Mouse (Mus musculus) megakaryocyte, embryonic 14.5 days (primary cell): ENCODE measurements around the gene Hvcn1. TPM values are rescaled to one million over a fixed set of nuclear protein-coding genes. Genes with fewer than 3 reads are reported as not detected.

Source experiments
- H3K27me3 ChIP-seq: replicated peaks from 2 replicates; pipeline ENCODE3; 2012; ENCODE audit warnings: inconsistent platforms
- H3K36me3 ChIP-seq: replicated peaks from 2 replicates; pipeline ENCODE3; 2012; ENCODE audit warnings: low read length, inconsistent platforms, mixed read lengths
- H3K4me1 ChIP-seq: 2 replicates; pipeline ENCODE4 v1.6.1; 2012; ENCODE audit warnings: inconsistent platforms
- H3K4me3 ChIP-seq: replicated peaks from 2 replicates; pipeline ENCODE3; 2012; ENCODE audit warnings: moderate library complexity, mild to moderate bottlenecking, inconsistent platforms
- H3K9me3 ChIP-seq: 2 replicates; pipeline ENCODE4 v1.6.1; 2012; ENCODE audit warnings: inconsistent platforms
- FLI1 ChIP-seq: IDR thresholded peaks from 2 replicates; pipeline ENCODE4 v1.6.1; 2012; ENCODE audit warnings: low read length, inconsistent platforms, mixed read lengths
- GATA1 ChIP-seq: IDR thresholded peaks from 3 replicates; pipeline ENCODE4 v1.6.1; 2012; ENCODE audit warnings: mixed read lengths, low read length, inconsistent platforms, borderline replicate concordance
- polyA plus RNA-seq: library from polyadenylated mRNA; stranded (reverse); fragments of >175 nt; gene quantifications from 2 replicates; pipeline ENCODE4 v1.2.3, GENCODE M21; 2012; ENCODE audit warnings: low replicate concordance; ENCODE audit not compliant: insufficient read depth

The Hvcn1 gene
- polyA plus RNA-seq, 1 experiment: 6.0 TPM

GRCm38 (mm10) chr5:122265187-122265586, 58.6 kb downstream of the Hvcn1 start:
- no peaks in the 10 kb centered on the region for H3K27me3 ChIP-seq
- no peaks in the 10 kb centered on the region for H3K9me3 ChIP-seq
- H3K36me3 ChIP-seq: peaks cover 22% of the 10 kb centered on the region
- H3K4me3 ChIP-seq: peak overlapping the region; percentile 89
- TF ChIP-seq FLI1: no peak
- TF ChIP-seq GATA1: no peak
- peaks cover 66% of the 10 kb centered on the region for H3K4me1 ChIP-seq

DNA sequence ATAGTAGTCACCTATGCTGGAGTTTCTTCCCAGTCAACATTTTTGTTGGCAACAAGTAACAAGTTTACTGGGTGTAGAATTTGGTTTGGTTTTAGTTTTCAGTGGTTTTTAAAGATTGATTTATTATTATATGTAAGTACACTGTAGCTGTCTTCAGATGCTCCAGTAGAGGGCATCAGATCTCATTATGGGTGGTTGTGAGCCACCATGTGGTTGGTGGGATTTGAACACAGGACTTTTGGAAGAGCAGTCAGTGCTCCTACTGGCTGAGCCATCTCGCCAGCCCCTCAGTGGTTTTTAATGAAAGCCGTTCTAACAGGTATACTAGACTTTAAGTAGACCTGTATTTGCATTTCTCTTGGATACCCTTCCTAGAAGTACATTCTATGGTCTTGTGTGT, 59.3 kb downstream of the Hvcn1 start:
- Histone ChIP-seq H3K4me3 (no peak overlapping the region), H3K27me3 (no peaks in the 10 kb centered on the region), H3K9me3 (no peaks in the 10 kb centered on the region), H3K36me3 (peaks cover 14% of the 10 kb centered on the region), H3K4me1 (peaks cover 65% of the 10 kb centered on the region)
- no peak for TF ChIP-seq FLI1

DNA sequence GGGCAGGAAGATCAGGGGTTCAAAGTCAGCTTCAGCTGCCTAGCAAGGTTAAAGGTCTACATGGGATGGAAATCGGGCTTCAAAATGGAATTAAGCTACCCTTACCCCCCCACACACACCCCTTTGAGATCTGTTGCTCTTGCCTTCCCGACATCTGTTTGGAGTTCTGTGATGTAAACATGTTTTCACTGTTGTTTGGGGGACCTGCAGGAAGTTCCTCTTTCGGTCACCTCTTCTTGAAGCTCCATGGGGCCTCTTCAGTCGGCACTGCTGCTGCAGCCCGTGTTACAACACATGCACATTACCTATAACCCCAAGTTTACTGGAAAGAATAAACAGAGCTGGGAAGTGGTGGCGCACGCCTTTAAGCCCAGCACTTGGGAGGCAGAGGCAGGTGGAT, 60.5 kb downstream of the Hvcn1 start:
- TF ChIP-seq GATA1 (no peak), FLI1 (no peak)
- H3K4me3 ChIP-seq: no peak overlapping the region
- peaks cover 3% of the 10 kb centered on the region for H3K36me3 ChIP-seq
- peaks cover 53% of the 10 kb centered on the region for H3K4me1 ChIP-seq
- H3K27me3 ChIP-seq: no peaks in the 10 kb centered on the region
- H3K9me3 ChIP-seq: no peaks in the 10 kb centered on the region

DNA sequence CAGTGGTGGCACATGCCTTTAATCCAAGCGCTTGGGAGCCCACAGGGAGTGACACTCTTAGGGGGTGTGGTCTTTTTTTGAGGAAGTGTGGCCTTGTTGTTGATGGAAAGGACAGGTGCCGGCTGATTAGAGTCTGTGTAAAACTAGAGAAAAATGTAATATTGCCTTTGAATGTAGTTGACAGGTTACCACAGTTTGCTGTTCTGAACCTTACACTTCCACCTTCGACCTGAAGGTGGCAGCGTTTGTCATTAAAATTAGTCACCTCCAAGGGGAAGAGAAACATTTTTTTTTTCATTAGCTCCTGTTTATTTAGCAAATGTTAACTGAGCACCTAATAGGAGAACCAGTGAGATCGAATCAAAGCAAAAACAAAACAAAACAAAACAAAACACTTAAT, 61.3 kb downstream of the Hvcn1 start:
- Histone ChIP-seq H3K4me1 (peaks cover 45% of the 10 kb centered on the region), H3K4me3 (no peak overlapping the region), H3K27me3 (no peaks in the 10 kb centered on the region), H3K36me3 (no peaks in the 10 kb centered on the region), H3K9me3 (no peaks in the 10 kb centered on the region)
- TF ChIP-seq FLI1: no peak
- TF ChIP-seq GATA1: no peak

DNA sequence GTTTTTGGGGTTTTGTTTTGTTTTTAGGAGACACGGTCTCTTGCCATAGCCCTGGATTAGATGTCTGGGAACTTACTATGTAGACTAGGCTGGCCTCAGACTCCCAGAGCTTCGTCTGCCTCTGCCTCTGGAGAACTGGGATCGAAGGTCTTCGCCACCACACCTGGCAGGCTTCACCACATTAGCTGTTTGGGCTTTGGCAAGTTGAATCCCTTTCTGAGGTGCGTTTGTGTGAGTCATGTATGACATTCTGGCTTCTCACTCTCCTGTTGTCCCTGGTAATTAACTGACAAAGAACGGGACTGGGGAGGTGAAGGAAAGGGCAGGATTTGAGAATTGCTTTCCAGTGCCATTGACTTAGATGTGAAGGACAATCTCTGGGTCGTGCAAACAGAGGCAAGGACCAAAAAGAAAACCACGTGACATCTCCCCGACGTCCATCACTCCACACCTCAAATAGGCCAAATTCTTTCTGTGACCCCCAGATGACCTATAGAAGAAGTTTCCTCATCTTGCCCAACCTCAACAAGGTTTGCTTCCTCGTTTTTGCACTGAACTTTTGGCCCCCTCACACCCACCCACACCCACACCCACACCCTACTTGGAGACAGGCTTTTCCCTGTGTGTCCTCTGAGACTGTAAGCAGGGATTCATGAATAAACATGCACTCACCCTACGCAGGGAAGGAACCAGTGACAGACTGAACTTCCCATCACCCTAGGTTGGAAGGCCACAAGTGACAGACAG, 62.4 kb downstream of the Hvcn1 start:
- H3K27me3 ChIP-seq: no peaks in the 10 kb centered on the region
- no peaks in the 10 kb centered on the region for H3K36me3 ChIP-seq
- no peaks in the 10 kb centered on the region for H3K9me3 ChIP-seq
- peaks cover 34% of the 10 kb centered on the region for H3K4me1 ChIP-seq
- TF ChIP-seq FLI1 (no peak), GATA1 (no peak)
- no peak overlapping the region for H3K4me3 ChIP-seq

- Histone ChIP-seq H3K4me3 (no peak overlapping the region), H3K4me1 (peaks cover 17% of the 10 kb centered on the region), H3K36me3 (no peaks in the 10 kb centered on the region), H3K27me3 (peaks cover 7% of the 10 kb centered on the region), H3K9me3 (no peaks in the 10 kb centered on the region)
- TF ChIP-seq GATA1 (no peak), FLI1 (no peak)
These were observed 66.2 kb downstream of the Hvcn1 start for GRCm38 (mm10) chr5:122272821-122273220.

DNA sequence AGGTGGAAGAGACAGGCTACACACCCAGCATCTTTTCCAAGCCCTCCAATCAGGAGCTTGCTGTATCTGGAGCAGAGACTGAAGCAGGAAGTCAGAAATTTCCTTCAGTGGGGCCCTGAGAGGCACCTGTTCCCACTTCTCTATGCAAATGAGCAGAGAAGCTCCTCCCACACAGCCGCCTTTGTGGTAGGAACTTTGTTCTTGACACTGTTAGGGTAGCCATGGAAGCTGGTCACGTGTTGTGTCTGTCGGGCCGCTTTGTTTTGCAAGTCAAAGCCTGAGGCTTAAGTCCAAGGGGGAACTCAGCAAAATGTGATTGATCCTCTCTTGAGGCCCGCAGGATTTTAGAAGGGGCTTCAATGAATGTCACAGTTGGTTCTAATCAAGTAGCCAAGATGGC, 68.2 kb downstream of the Hvcn1 start:
- Histone ChIP-seq H3K9me3 (no peaks in the 10 kb centered on the region), H3K27me3 (peaks cover 10% of the 10 kb centered on the region), H3K4me1 (peaks cover 18% of the 10 kb centered on the region), H3K36me3 (no peaks in the 10 kb centered on the region), H3K4me3 (no peak overlapping the region)
- TF ChIP-seq GATA1: no peak
- no peak for TF ChIP-seq FLI1

DNA sequence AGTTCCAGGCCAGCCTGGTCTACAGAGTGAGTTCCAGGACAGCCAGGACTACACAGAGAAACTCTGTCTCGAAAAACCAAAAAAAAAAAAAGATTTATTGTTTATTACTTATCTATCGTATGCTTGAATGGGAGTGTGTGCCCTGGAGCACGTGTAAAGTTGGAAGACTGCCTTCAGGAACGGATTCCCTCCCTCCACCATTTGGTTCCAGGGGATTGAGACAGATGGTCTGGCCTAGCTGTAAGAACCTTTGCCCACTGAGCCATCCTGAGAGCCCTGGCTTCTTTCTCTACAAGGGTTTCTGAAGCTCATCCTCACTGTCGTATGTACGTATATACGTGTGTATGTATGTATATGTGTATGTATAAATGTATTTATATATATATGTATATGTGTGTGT, 72.3 kb downstream of the Hvcn1 start:
- no peak for TF ChIP-seq GATA1
- TF ChIP-seq FLI1: no peak
- Histone ChIP-seq H3K36me3 (no peaks in the 10 kb centered on the region), H3K9me3 (no peaks in the 10 kb centered on the region), H3K4me1 (peaks cover 27% of the 10 kb centered on the region), H3K4me3 (no peak overlapping the region), H3K27me3 (peaks cover 15% of the 10 kb centered on the region)

- H3K36me3 ChIP-seq: no peaks in the 10 kb centered on the region
- peaks cover 11% of the 10 kb centered on the region for H3K27me3 ChIP-seq
- no peak overlapping the region for H3K4me3 ChIP-seq
- no peak for TF ChIP-seq GATA1
- TF ChIP-seq FLI1: no peak
- H3K4me1 ChIP-seq: peaks cover 23% of the 10 kb centered on the region
- no peaks in the 10 kb centered on the region for H3K9me3 ChIP-seq
These were observed 73.3 kb downstream of the Hvcn1 start for GRCm38 (mm10) chr5:122279799-122280421.

DNA sequence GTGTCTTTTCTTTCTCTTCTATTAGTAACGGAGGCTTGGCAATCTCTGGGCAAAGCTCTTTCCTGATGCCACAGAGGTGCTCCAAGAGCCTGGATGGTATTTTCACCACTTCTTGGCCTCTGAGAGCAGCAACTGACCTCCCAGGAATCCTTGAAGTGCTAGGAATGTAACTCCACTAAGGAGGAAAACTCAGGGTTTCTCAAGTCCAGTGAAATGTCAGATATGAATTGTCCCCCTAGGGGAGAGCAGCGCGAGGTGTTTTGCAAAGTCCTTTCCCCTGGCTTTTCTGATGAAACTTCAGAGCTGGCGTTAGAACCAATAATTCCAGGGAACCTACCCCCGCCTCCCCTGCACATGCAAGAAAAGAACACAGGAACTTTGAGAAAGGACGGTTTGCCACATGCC, 73.8 kb downstream of the Hvcn1 start:
- no peak overlapping the region for H3K4me3 ChIP-seq
- no peak for TF ChIP-seq GATA1
- no peak for TF ChIP-seq FLI1
- peaks cover 27% of the 10 kb centered on the region for H3K4me1 ChIP-seq
- no peaks in the 10 kb centered on the region for H3K9me3 ChIP-seq
- peaks cover 9% of the 10 kb centered on the region for H3K27me3 ChIP-seq
- H3K36me3 ChIP-seq: no peaks in the 10 kb centered on the region
